Mouse (Mus musculus): Measurements from ENCODE around the gene Olfr959. TPM values are rescaled to one million over a fixed set of nuclear protein-coding genes. Genes with fewer than 3 reads are reported as not detected.
A peak's percentile ranks its signal among the peaks of the same experiment; 100 is the strongest.

Olfr959 gene
- not detected in 2 replicates for polyA plus RNA-seq (2012; rRNA removed)

- DNase-seq (ENCODE audit: low read depth): no peak
Measured at GRCm38 (mm10) chr9:39575469-39575868, at the start of gene Olfr959. TSS of gene Olfr959 (minus strand) at chr9:39575569.

- no peak for DNase-seq (ENCODE audit: low read depth)
Measured at GRCm38 (mm10) chr9:39624711-39625110, 49.3 kb upstream of the Olfr959 start.

GRCm38 (mm10) chr9:39623783-39624182, 48.4 kb upstream of the Olfr959 start:
- peak; percentile 34 for DNase-seq (ENCODE audit: low read depth)

GRCm38 (mm10) chr9:39621073-39621472, 45.7 kb upstream of the Olfr959 start, which contains the start of gene Olfr960:
TSS of gene Olfr960 (plus strand) at chr9:39621373.
- no peak for DNase-seq (ENCODE audit: low read depth)

GRCm38 (mm10) chr9:39611953-39612352, 36.6 kb upstream of the Olfr959 start:
- DNase-seq (ENCODE audit: low read depth): no peak

GRCm38 (mm10) chr9:39610355-39610754, 35.0 kb upstream of the Olfr959 start, which contains the start of gene Olfr148:
TSS of gene Olfr148 (plus strand) at chr9:39610655.
- DNase-seq (ENCODE audit: low read depth): no peak

GRCm38 (mm10) chr9:39608497-39608896, 33.1 kb upstream of the Olfr959 start:
- no peak for DNase-seq (ENCODE audit: low read depth)

- no peak for DNase-seq (ENCODE audit: low read depth)
Measured at GRCm38 (mm10) chr9:39603999-39604453, 28.7 kb upstream of the Olfr959 start, which contains the start of gene AW551984. TSS of gene AW551984 (minus strand) at chr9:39604403.

GRCm38 (mm10) chr9:39603333-39603845, 28.0 kb upstream of the Olfr959 start:
- no peak for DNase-seq (ENCODE audit: low read depth)

- no peak for DNase-seq (ENCODE audit: low read depth)
Measured at GRCm38 (mm10) chr9:39602536-39603332, 27.4 kb upstream of the Olfr959 start.

- no peak for DNase-seq (ENCODE audit: low read depth)
Measured at GRCm38 (mm10) chr9:39577050-39577449, 1.7 kb upstream of the Olfr959 start.

GRCm38 (mm10) chr9:39558349-39558647, 17.1 kb downstream of the Olfr959 start:
- no peak for DNase-seq (ENCODE audit: low read depth)

- no peak for DNase-seq (ENCODE audit: low read depth)
Measured at GRCm38 (mm10) chr9:39557529-39558348, 17.6 kb downstream of the Olfr959 start.

- no peak for DNase-seq (ENCODE audit: low read depth)
Measured at GRCm38 (mm10) chr9:39553946-39554345, 21.4 kb downstream of the Olfr959 start, which contains the start of gene Olfr958. TSS of gene Olfr958 (minus strand) at chr9:39554054.

- DNase-seq (ENCODE audit: low read depth): no peak
Measured at GRCm38 (mm10) chr9:39550806-39551205, 24.6 kb downstream of the Olfr959 start.

- DNase-seq (ENCODE audit: low read depth): no peak
Measured at GRCm38 (mm10) chr9:39523616-39524285, 51.6 kb downstream of the Olfr959 start.

Other genes starting within 250 kb of the Olfr959 start
- not detected in 2 replicates for gene Olfr948, start 249.5 kb downstream of the Olfr959 start, polyA plus RNA-seq (2012; rRNA removed)
- gene Olfr951, start 188.2 kb downstream of the Olfr959 start, polyA plus RNA-seq (2012; rRNA removed): not detected in 2 replicates
- not detected in 2 replicates for gene Olfr952, start 148.4 kb downstream of the Olfr959 start, polyA plus RNA-seq (2012; rRNA removed)
- not detected in 2 replicates for gene Olfr954, start 118.9 kb downstream of the Olfr959 start, polyA plus RNA-seq (2012; rRNA removed)
- not detected in 2 replicates for gene Olfr955, start 103.6 kb downstream of the Olfr959 start, polyA plus RNA-seq (2012; rRNA removed)
- not detected in 2 replicates for gene Olfr44, start 81.6 kb downstream of the Olfr959 start, polyA plus RNA-seq (2012; rRNA removed)
- not detected in 2 replicates for gene Olfr957, start 59.8 kb downstream of the Olfr959 start, polyA plus RNA-seq (2012; rRNA removed)
- not detected in 2 replicates for gene Olfr958, start 21.5 kb downstream of the Olfr959 start, polyA plus RNA-seq (2012; rRNA removed)
- gene AW551984, start 28.8 kb upstream of the Olfr959 start, polyA plus RNA-seq (2012; rRNA removed): 0.32 and 0.46 TPM in 2 replicates
- gene Olfr148, start 35.1 kb upstream of the Olfr959 start, polyA plus RNA-seq (2012; rRNA removed): not detected in 2 replicates
- not detected in 2 replicates for gene Olfr960, start 45.8 kb upstream of the Olfr959 start, polyA plus RNA-seq (2012; rRNA removed)
- not detected in 2 replicates for gene Olfr961, start 69.5 kb upstream of the Olfr959 start, polyA plus RNA-seq (2012; rRNA removed)
- not detected in 2 replicates for gene Olfr963, start 91.6 kb upstream of the Olfr959 start, polyA plus RNA-seq (2012; rRNA removed)
- gene Olfr149, start 131.5 kb upstream of the Olfr959 start, polyA plus RNA-seq (2012; rRNA removed): not detected in 2 replicates
- not detected in 2 replicates for gene Olfr965, start 135.8 kb upstream of the Olfr959 start, polyA plus RNA-seq (2012; rRNA removed)
- gene Olfr150, start 155.4 kb upstream of the Olfr959 start, polyA plus RNA-seq (2012; rRNA removed): not detected in 2 replicates
- not detected in 2 replicates for gene Olfr967, start 170.7 kb upstream of the Olfr959 start, polyA plus RNA-seq (2012; rRNA removed)
- not detected in 2 replicates for gene Olfr968, start 207.7 kb upstream of the Olfr959 start, polyA plus RNA-seq (2012; rRNA removed)
- gene Olfr969, start 215.4 kb upstream of the Olfr959 start, polyA plus RNA-seq (2012; rRNA removed): not detected in 2 replicates
- gene Olfr970, start 233.3 kb upstream of the Olfr959 start, polyA plus RNA-seq (2012; rRNA removed): not detected in 2 replicates